Mouse (Mus musculus) lung, adult 2 months (tissue): ENCODE measurements at regions not wholly inside any gene's neighbourhood (a gene's known extent, or its start where the extent isn't known, plus 50 kb on each side); places are given as distances from the start of the nearest gene placed in this dataset.

Source experiments
- CTCF ChIP-seq: fragments of 200-500 bp; IDR thresholded peaks from 2 replicates; pipeline ENCODE4 v1.5.1; 2011; ENCODE audit warnings: mild to moderate bottlenecking, low read length, control low read depth; ENCODE audit not compliant: insufficient read depth
- POLR2A ChIP-seq: fragments of 200-500 bp; IDR thresholded peaks from 2 replicates; pipeline ENCODE4 v1.6.1; 2011; ENCODE audit warnings: low read depth, mild to moderate bottlenecking, control low read depth, low read length, borderline replicate concordance; ENCODE audit errors: extremely low read depth

DNA sequence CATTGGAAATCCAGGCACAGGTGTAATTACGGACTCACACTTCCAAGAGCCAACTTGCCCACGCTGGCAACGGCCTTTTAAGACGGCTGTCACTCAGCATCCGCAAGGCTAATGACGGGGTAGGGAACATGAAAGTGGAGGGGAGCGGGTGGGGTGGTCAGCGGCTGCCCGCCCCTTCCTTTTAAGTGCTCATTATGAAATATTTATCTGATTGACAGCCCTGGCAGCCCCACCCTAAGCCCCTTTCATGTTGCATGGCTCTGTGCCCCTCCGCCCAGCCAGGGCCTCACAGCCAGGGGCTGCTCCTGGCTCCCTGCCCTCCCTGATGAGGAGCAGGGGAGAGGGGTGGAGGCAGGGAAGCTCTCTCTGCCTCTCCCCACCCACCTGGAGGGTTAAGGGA, 150.9 kb downstream of the Bmp7 start:
- TF ChIP-seq CTCF (no peak), POLR2A (no peak)
